Comparison of ENCODE assay signal across 16 mouse cellular contexts in the genomic region with DNA sequence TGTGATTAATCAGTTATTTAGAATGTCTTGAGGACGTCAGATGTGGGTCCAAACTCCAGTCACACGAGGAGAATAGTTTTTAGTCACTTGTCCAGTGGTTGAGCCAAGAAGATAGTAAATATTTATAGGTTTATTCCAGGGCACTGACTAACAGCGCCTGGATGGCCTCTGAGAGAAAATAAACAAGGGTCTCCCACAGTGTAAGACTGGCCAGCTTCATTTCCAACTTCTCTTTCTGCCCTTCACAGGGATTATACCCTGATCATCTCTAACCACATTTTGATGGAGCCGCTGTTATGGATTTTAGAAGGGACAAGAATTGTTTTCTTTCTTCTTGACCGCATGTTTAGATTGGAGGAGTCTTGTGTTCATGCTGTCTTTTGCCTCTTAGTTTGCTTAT.
"Had no signal": no experiment of that assay in that cellular context is flagged by ENCODE, and none has a peak within 500 bp of the region (broad histone marks: within the 10 kb centered on the region; RNA-seq: fewer than 3 reads in every experiment).

No protein-coding gene starts in this region.

- H3K9ac ChIP-seq: liver, embryonic 13.5 days; liver, embryonic 15.5 days; liver, postnatal 0 days; midbrain, embryonic 13.5 days; midbrain, embryonic 15.5 days; neural tube, embryonic 12.5 days; stomach, embryonic 15.5 days had no signal

- H3K36me3 ChIP-seq: liver, embryonic 13.5 days; liver, embryonic 15.5 days; midbrain, embryonic 13.5 days; midbrain, embryonic 15.5 days; neural tube, embryonic 12.5 days; stomach, embryonic 15.5 days had no signal

- H3K4me2 ChIP-seq: liver, embryonic 11.5 days; liver, embryonic 13.5 days; liver, embryonic 15.5 days; midbrain, embryonic 11.5 days; midbrain, embryonic 13.5 days; midbrain, embryonic 15.5 days; neural tube, embryonic 12.5 days; stomach, embryonic 15.5 days had no signal

- DNase-seq: liver; liver, embryonic 13.5 days; liver, postnatal 0 days; right cerebral cortex, postnatal 14 days; thymus, adult 2 months; thymus, postnatal 25 days; thymus, postnatal 4 days had no signal

- ATAC-seq: liver, postnatal 0 days; midbrain, embryonic 13.5 days; midbrain, embryonic 15.5 days had no signal

- H3K27me3 ChIP-seq: liver, embryonic 13.5 days; liver, embryonic 15.5 days; megakaryocyte, embryonic 14.5 days; midbrain, embryonic 13.5 days; midbrain, embryonic 15.5 days; neural tube, embryonic 12.5 days; stomach, embryonic 15.5 days had no signal

- H3K4me3 ChIP-seq: liver, embryonic 13.5 days; liver, embryonic 15.5 days; megakaryocyte, embryonic 14.5 days; midbrain, embryonic 13.5 days; midbrain, embryonic 15.5 days; neural tube, embryonic 12.5 days; stomach, embryonic 15.5 days had no signal

- H3K27ac ChIP-seq: liver, embryonic 13.5 days; liver, embryonic 15.5 days; macrophage; midbrain, embryonic 13.5 days; midbrain, embryonic 15.5 days; neural tube, embryonic 12.5 days; stomach, embryonic 15.5 days had no signal

- H3K9me3 ChIP-seq: liver, embryonic 13.5 days; liver, embryonic 15.5 days; megakaryocyte, embryonic 14.5 days; midbrain, embryonic 13.5 days; midbrain, embryonic 15.5 days; neural tube, embryonic 12.5 days; stomach, embryonic 15.5 days had no signal

- H3K4me1 ChIP-seq: liver, embryonic 13.5 days; liver, embryonic 15.5 days; megakaryocyte, embryonic 14.5 days; midbrain, embryonic 13.5 days; midbrain, embryonic 15.5 days; neural tube, embryonic 12.5 days; stomach, embryonic 15.5 days had no signal
